Mouse (Mus musculus) heart, adult 11 months (tissue): ENCODE measurements at regions not wholly inside any gene's neighbourhood (a gene's known extent, or its start where the extent isn't known, plus 50 kb on each side); places are given as distances from the start of the nearest gene placed in this dataset.

Experiments used
- DNase-seq: peaks from one replicate; pipeline ENCODE4 v3.0.0; 2022

DNA sequence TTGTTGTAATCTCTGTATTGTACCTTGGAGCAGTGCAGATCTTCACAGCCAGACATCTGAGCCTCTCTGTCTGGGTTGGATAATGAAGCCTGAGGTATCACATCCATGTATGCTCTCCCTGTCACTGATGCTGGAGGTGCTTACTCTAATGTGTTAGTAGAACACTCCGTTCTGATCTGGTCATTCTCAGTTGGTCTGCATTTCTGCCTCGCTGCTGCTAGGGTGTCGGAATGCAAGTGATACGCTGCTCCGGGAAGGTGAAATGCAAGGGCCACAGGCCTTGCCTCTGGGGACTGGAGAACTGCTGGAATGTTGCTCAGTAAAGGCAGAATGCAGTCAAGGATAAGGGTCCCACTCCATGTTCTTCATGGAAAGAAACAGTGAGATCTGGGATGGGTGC, 67.1 kb upstream of the Gm6993 start:
- peak; percentile 83 for DNase-seq

DNA sequence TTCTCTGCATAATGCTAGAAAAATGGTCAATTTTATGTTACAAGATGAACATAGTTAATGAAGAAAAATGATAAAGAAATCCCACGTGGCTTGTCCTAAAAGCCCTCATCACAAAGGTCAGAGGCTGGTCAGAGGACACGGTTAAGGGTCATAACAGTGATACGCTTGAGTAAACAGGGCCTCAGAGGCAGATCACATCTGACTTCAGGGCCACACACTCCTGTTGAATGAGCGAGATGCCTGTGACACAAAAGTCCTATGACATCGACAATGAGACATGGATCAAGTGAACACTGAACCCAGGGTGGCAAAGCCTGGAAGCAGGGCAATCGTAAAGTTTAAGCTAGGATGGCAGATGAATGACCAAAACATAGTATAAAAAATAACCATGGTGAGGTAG, 61.0 kb upstream of the Gm6993 start:
- peak; percentile 64 for DNase-seq

DNA sequence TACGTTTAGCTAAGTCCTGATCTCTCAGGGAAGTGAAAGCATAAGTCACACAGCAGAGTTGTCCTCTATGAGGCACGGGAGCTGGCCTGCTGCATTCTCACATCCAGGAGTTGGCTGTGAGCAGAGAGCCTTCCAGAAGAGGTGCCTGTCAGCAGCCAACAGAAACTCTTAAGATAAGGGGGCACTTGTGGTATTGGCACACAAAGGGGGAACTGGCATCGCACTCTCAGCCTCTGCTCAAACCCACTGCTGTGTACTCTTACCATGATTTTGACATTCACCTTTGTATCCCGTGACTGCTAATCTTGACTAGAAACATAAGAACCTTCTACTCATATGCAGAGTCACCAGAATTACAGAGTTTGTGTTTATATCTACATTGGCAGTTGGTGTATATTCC, 56.9 kb upstream of the Gm6993 start:
- DNase-seq: peak; percentile 97

DNA sequence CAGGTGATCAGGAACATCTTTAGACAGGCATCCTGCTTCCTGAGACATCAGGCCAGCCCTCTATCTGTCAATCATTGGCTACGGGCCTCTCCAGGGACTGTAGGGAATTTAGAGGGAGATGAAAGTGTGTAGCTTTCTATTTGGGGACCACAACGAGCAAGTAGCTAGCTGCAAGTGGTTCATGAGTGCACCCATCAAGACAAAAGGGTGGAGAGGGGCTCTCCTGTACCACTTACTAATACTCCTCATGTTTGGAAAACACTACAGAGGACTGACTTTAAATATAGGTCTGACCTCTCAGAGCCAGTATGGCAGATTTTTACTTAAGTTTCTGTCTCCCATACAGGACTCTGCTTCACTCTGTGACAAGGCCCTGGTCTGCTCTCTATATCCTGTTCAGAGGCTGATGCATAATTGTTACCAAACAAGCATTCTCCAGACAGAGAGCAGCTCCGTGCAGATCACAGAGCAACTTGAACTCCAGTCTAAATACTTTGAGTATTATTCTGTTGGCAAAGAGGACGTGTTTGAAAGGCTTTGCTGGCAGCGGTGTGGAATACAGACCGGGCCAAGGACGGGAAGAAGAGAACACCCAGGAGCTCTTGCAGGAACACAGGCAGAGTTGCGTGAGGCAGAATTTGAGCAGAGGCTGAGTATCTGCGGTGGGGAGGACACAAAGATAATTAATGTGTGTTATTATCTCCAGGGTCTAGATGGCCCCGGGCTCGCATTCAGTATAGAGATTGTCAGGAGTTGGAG, 56.2 kb upstream of the Gm6993 start:
- peak; percentile 98 for DNase-seq

DNA sequence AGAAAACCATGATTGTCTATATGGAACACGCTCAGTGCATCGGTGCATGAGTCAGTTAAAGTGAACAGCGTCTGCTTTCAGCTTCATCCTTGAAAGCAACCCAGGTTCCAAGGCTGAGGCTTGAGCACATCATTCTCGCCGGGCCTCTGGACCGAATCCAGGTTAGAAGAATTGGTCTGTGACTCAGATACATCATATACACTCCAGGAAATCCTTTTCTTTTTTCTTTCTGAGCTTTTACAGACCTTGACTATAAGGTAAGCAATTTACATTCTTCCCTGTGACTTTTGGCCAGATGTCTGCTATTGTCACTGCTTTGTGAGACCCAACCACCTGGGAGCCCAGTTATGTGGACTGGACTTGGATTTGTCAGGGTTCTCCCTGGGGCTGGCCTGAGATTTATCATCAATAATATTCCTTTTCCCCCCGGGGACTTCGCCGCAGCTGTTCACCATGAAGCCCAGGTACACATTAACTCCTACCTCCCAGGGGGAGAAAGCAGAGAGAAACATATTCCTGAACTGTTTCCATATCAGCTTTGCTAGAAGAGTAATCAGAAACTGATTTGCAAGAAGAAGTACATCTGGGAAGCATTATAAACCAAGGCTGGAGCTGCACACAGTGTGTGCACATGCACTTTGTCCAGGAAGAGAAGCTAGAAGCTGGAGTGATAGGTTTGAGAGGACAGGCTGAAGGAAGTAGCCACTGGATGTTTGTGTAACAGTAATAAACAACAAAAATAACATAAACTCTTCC, 55.2 kb upstream of the Gm6993 start:
- peak; percentile 88 for DNase-seq

DNA sequence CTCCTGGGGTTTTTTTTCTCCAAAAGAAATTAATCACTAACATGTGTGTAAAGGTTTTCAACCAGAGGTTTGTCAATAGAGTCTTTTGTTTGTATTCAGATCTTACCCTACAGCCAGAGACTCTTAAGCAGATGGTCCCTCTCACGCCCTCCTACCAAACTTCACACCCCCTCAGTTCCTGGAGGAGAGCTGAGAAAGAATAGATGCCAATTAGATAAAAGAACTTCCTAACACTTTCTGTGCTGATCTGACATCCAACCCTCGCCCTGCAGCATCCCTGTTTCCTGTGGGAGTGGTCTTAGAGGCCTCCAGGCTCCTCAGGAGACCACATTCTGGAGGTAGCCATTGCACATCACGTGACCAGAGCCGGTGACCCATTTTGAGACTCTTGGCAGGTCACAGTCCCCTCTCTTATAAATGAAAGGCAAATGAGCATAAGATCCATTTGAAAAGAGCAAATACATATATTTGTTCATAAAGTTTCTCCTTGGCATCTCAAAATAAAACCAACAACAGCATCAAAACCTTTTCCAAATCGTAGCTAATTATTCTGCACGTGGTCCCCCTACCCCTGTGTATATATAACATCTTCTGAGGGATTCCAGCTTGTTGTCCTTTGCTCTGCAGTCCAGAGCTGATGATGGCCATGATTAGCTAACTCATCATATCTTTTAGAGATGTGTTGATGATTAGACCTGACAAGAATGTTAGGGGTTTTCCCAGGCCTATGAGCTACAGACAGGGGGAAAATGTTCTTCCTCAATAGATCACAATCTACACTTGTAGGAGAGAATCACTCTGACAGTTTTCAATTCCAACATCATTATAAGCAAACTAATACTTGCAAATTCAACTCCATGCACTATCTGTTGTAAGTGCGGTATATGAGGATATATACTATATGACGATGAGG, 54.4 kb upstream of the Gm6993 start:
- DNase-seq: peak; percentile 95

DNA sequence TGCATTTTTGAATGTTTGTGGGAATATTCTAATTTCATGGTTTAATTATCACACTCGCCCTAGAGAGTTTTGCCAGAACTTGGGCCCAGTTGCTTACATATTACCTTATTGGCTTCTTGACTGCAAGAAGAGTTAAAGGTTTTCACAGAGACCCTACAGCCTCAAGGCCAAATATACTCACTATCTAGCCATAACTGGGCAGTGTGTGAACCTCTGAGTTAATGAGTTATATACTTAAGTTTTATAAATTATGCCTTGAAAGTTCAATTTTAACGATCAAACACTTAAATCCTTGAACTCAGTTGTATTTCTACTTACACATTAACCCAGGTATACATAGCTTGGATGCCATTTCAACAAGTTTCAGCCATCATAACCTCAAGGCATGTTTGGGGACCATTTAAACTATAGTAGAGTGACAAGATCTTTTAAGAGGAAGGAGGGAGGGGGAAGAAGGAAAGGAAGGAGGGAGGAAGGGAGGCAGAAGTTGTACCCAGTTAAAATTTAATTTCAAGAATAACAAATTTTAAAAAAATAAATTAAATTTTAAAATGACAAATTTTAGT, 52.5 kb upstream of the Gm6993 start:
- DNase-seq: peak; percentile 11

DNA sequence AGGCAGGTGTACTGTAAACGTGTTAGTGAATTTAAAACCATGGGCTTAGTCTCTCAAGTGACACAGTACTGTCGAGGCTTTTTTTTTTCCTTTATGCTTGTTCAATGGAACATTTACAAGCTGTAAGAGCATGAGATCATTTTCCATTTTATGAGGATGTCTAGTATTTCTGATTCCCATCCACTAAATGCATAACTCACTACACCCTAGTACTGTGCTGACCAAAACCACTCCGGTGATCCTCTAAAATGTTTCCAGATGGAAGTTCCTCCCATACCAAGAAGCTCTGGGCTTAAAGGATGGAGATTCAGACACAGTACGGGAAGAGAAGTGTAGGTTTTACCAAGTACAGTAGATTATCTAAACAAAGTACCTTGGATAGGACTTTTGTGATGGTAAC, 50.3 kb upstream of the Gm6993 start:
- peak; percentile 6 for DNase-seq
